Mouse (Mus musculus): ENCODE data around the gene Ism1.

The Ism1 gene

GRCm38 (mm10) chr2:139712046-139712445 lies 34.1 kb downstream of the Ism1 start:
- no peak for DNase-seq (ENCODE audit: low spot score in 2 of 2)

DNA sequence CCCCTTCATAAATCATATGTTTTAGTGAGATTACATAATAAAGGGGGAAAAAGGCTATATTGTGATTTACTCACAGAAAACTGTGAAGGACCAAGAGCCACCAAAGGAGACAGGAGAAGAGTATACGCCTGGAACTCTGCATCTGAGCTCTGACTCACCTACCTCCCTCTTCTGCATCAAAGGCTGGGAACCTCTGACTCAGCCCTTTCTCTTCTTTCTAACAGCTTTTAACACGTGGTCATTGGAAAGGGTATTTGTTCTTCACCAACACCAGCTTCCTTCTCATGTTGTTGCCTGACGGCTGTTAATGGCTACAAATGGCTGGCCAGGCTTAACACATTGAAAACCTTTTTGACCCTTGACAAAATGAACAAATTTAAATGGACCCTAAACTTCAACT lies 36.2 kb downstream of the Ism1 start:
- no peak for DNase-seq (ENCODE audit: low spot score in 2 of 2)

- no peak for DNase-seq (ENCODE audit: low spot score in 2 of 2)
These were observed 39.8 kb downstream of the Ism1 start for GRCm38 (mm10) chr2:139717772-139718171.

DNA sequence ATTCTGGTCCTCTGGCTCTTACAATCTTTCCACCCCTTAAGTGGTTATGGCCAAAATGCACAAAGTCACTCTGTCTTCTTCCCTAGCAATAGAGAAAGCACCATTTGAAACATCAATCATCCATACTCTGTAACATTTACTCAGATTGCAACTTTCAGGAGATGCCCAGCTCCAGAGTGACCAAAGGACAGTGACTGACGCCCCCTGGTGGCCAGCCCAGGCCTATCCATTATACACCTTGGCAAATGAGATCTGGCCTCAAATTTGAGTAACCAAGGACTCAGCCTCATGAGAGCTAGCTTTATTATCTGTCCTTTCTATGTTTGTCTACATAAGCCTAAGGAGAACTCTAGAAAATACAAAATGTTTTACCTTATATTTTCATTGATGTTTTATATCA lies 44.7 kb downstream of the Ism1 start:
- peak in 1 of 2 experiments; percentile 48 for DNase-seq (ENCODE audit: low spot score in 2 of 2)

- no peak for DNase-seq (ENCODE audit: low spot score in 2 of 2)
These were observed 45.3 kb downstream of the Ism1 start for GRCm38 (mm10) chr2:139723304-139723703.

GRCm38 (mm10) chr2:139724202-139724838 lies 46.3 kb downstream of the Ism1 start:
- DNase-seq (ENCODE audit: low spot score in 2 of 2) = no peak

- DNase-seq (ENCODE audit: low spot score in 2 of 2) = no peak
These were observed 47.4 kb downstream of the Ism1 start for GRCm38 (mm10) chr2:139725328-139725727.

DNA sequence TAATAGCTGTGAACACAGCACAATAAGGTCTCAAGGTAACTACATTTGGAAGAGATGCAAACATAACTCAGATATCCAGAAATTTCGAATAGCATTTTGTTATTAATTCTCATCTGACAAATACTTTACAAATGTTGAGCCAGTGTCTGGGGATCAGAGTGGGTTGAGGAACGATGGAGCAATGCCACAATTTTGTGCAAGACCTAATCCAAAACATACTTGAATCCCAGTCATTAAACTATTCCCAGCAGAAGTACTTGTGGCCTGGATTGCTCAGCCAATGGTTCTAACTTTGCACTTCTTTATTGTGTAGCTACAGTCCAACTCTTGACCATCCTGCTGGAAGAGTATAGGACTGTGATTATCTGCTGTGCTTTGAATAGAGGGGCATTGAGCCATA lies 50.1 kb downstream of the Ism1 start:
- DNase-seq (ENCODE audit: low spot score in 2 of 2) = no peak

- no peak for DNase-seq (ENCODE audit: low spot score in 2 of 2)
These were observed 51.4 kb downstream of the Ism1 start for GRCm38 (mm10) chr2:139729377-139729776.

DNA sequence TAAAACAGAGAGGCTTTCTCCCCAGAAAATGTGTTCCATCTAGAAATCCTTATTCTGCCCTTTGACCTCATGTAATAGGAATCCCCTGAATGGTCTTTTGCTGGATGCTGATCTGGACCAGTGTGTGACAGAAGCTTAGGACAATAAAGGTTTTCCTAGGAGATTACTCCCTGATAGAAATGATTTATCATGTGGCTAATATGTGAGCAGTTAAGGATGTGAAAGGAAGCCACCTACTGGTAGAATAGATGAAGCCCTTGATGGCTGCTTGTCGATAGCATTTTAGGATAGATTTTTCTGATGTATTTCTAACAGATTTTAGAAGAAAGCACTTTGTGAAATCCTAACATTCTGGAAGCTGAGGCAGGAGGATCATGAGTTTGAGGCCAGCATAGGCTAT lies 64.4 kb downstream of the Ism1 start:
- no peak for DNase-seq (ENCODE audit: low spot score in 2 of 2)

GRCm38 (mm10) chr2:139757021-139757420 lies 79.0 kb downstream of the Ism1 start:
- DNase-seq (ENCODE audit: low spot score in 2 of 2) = no peak

DNA sequence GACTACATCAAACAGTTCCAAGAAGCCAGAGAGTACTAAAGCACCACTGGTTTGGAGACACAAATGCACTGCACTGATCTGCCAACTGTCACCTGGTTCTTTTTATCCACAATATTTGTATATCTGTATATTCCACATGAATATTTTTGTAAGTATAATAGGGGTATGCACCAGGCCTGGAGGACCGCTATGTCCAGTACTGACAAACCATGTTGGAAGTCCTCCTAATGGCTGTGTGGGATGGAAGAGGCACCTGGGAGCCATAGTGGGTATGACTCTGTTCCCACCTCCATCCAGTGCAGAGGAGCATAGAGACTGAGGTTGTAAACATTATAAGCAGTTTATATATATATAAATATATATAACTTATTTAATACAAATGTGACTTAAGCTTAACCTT lies 79.5 kb downstream of the Ism1 start:
- no peak for DNase-seq (ENCODE audit: low spot score in 2 of 2)

- DNase-seq (ENCODE audit: low spot score in 2 of 2) = no peak
These were observed 86.4 kb downstream of the Ism1 start for GRCm38 (mm10) chr2:139764355-139764754.

DNA sequence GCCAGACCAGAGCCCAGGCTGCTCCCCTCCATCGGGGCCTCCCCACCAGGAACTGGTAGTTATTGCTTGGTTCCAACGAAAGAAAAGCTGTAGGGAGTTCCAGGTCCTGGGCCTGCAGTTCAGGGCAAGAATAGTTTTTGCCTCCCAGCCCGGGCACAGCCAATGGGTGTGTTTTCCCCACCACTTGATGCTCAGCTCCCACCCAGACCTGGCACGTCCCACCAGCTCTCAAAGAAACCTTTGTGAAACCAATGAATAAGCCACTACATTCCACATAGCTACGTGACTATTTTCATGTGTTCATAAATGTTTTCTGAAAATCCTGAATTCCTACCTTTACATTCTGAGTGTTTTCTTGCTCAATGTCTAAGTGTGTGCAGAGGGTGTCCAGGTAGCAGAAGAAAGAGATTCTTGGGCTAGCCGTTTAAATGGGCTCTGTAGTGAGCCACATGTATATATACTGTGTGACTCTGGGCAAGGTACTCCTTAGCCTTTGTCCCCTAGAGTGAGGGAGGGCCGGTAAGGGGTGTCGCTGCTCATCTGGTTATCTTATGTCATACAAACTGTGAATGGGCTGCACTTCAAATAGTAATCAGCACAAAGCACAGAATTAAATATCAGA lies 97.1 kb downstream of the Ism1 start:
- DNase-seq (ENCODE audit: low spot score in 2 of 2) = no peak

- DNase-seq (ENCODE audit: low spot score in 2 of 2) = no peak
These were observed 98.7 kb downstream of the Ism1 start for GRCm38 (mm10) chr2:139776644-139777043.

DNA sequence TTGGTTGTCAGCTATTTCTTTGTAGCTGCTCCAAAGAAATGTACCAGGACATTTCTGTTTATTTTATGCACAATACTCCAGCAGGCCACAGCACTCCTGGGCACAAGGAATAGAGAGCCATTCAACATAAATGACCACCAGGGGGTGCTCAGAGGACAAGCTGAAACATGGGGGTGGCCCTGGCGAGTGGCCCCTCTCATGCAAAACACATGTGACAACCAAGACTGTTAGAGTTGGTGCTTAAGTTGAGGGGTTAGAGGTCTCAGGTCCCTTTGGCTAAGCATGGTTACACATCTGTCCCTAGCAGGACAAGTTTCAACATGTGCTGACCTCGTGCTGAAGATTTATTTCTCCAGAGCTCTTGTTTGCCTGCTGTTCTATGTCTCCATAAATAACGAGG lies 100.3 kb downstream of the Ism1 start:
- no peak for DNase-seq (ENCODE audit: low spot score in 2 of 2)

DNA sequence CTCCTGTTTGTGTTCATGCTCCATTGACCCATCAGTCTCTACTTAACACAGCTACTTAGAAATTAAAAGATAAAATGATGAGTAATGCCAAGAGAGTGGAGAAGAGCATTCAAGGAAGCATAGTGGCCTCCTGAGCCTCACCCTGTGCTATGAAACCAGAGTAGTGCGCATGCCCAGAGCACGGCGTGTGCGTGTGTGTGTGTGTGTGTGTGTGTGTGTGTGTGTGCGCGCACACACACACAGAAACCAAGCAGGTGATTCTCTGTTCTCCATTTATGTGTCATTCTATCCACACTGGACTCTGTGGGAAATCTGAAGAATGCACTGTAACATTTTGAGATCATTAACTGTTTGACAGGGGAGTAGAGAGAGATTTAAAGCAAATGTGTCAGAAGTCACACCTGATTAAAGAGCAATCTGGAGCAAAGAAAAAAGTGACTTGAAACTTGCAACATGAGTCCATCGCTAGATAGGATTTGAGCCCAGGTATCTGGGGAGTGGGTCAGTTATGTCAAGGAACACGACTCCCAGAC lies 105.4 kb downstream of the Ism1 start:
- no peak for DNase-seq (ENCODE audit: low spot score in 2 of 2)

DNA sequence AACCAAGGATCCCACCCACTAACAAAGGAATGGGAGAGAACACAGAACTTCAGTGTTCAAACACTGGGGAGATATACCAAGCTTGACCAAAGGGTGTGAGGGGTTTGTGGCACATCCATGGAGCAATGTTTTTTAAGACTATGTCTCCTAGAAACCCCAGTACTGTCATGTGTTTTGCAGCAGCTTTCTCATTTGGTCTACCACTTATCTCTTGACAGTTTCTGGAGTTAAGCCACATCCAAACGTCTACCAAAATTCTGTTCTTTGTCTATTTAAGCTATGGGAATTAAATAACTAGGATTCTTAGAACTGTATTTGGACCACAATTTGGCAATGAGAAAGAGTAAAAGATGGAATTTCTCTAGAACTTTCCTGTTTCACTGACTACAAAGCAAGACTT lies 106.5 kb downstream of the Ism1 start:
- DNase-seq (ENCODE audit: low spot score in 2 of 2) = no peak

DNA sequence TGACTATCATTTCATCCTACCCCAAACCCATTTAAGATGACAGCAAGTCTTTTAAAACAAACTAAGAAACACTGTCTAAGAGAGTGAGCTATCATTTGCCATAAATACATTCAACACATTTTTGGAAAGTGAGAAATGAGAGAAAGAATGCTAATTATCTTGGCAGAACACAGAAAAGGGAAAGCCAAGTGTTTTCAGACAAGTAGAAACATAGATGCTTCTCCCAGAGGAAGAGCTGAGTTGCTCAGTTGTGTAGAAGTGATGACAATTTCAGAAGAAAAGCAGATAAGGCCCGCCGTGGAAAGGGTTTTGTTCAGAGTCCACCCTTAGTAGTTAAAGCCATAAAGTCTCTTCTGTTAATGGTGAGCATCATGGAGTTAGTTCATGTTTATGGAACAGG lies 107.0 kb downstream of the Ism1 start:
- DNase-seq (ENCODE audit: low spot score in 2 of 2) = no peak

DNA sequence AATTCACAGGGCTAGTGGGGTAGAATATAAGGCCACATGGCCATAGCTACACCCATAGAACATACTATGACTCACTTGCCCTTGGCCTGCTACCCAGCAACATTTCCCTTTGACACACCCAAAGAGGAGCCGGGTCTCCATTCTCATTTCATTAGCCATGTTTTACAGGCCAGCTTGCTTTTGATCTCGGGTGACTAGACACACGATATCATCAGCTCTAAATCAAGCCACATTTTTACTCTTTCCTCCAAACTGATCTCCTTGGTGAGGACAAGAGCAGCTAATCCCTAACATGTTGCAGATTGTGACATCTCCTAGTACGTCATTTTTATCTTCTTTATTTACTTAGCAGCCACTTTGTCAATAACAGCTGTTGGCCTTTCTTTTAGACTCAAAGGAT lies 110.7 kb downstream of the Ism1 start:
- DNase-seq (ENCODE audit: low spot score in 2 of 2) = no peak

GRCm38 (mm10) chr2:139792345-139793120 lies 114.6 kb downstream of the Ism1 start:
- DNase-seq (ENCODE audit: low spot score in 2 of 2) = no peak

DNA sequence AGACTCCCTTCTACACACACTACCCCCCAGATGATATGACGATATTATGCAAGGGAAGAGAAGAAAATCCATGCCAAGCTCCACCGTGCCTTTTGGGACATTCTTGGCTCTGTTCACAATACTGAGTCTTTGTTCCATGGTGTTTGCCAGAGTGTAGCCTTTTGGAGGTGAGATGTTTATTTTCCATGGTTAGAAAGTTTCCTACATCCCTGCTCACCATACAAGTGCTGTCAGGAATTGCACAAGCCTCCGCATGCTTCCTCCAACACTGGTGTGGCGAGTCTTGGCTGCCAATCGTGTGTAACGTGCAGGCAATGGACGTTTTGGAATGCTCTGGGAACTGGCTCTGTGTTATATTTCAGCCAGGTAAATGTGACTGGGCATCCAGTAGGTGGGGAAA lies 126.1 kb downstream of the Ism1 start:
- no peak for DNase-seq (ENCODE audit: low spot score in 2 of 2)

- no peak for DNase-seq (ENCODE audit: low spot score in 2 of 2)
These were observed 129.9 kb downstream of the Ism1 start for GRCm38 (mm10) chr2:139807887-139808286.

All from right cerebral cortex, postnatal 10 days (tissue).